Mouse (Mus musculus): ENCODE results near the gene Mad1l1.

GRCm38 (mm10) chr5:140248101-140248500 lies 73.3 kb downstream of the Mad1l1 start:
- TF ChIP-seq CTCF (IDR thresholded peaks at IDR 0.05; ENCODE audit: insufficient read depth, low read depth, low read length): no peak
- no peak for TF ChIP-seq POLR2A (IDR thresholded peaks at IDR 0.05; ENCODE audit: insufficient read depth, low read depth, low read length)
